Mouse (Mus musculus) regulatory T cell (primary cell): ENCODE data around the gene Rnf166.

Source experiments
- in situ Hi-C: fragments of 300-600 bp; cut with MboI, MseI; formaldehyde crosslinking; loops from one replicate; pipeline ENCODE4 v1.15.1; 2025; ENCODE audit warnings: high pct_unique_total_duplicates

The Rnf166 gene

GRCm38 (mm10) chr8:122469965-122470364 is 5.9 kb downstream of the Rnf166 start:
- in situ Hi-C loops, result loop anchor here (5.0 kb wide), 2 partner anchors 38 to 93 kb away; partner anchors contain the start of genes Cyba and Zc3h18

GRCm38 (mm10) chr8:122469407-122469806 is 6.5 kb downstream of the Rnf166 start:
- in situ Hi-C loops, result no loop called here

GRCm38 (mm10) chr8:122467816-122468215 is 8.0 kb downstream of the Rnf166 start:
- in situ Hi-C loops, result no loop called here

DNA sequence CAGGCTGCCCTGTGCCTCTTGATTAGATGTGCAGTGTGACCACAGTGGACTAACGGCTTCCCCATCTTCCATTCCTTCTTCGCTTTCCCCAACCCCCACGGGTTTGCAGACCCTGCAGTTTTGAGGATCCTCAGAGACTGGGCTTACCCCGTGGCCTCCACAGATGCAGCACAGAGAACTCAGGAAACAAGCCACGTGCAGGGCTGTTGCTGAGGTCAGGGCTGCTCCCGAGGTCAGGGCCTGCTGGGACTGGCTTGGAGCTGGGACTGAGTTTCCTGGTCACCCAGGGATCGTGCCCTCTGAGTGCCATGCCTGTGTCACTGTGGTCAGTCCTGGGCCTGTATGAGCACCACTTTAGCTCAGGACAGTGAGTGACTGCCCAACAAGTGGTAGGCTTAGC is 10.9 kb downstream of the Rnf166 start:
- in situ Hi-C loops, result no loop called here

- in situ Hi-C loops, result no loop called here
These were observed 11.9 kb downstream of the Rnf166 start for GRCm38 (mm10) chr8:122463651-122464640.

- in situ Hi-C loops, result no loop called here
These were observed 13.4 kb downstream of the Rnf166 start for GRCm38 (mm10) chr8:122462510-122462909.

DNA sequence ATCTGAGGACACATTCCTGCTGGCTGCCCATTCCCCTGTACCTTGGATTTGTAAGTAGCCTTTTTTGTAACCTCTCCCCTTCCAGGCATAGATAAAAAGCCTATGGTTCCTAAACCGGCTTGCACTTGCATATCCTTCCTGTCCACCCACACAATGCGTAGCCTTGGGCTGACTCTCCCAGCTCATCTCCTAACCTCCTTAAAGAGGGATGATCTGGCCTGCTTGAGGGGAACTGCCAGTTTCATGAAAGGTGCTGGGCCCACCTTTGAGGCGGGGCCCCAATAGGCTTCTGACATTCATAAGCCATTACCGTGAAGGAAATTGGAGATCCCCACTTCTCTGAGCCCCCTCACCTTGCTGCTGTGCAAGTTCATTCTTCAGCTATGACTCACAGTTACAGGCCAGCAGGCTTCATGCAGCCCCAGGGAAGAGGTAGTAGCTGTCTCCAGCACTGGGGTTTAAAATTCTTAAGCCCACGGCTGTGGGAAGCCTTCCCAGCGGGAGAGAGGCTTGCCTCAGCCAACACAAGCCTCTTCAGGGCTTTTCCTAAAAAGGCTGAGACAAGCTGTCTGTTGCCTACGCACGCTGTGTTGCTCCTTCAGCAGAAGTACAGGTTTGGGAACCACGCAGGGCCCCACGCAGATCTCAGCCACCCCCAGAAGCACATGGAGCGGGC is 14.3 kb downstream of the Rnf166 start:
- in situ Hi-C loops, result no loop called here

DNA sequence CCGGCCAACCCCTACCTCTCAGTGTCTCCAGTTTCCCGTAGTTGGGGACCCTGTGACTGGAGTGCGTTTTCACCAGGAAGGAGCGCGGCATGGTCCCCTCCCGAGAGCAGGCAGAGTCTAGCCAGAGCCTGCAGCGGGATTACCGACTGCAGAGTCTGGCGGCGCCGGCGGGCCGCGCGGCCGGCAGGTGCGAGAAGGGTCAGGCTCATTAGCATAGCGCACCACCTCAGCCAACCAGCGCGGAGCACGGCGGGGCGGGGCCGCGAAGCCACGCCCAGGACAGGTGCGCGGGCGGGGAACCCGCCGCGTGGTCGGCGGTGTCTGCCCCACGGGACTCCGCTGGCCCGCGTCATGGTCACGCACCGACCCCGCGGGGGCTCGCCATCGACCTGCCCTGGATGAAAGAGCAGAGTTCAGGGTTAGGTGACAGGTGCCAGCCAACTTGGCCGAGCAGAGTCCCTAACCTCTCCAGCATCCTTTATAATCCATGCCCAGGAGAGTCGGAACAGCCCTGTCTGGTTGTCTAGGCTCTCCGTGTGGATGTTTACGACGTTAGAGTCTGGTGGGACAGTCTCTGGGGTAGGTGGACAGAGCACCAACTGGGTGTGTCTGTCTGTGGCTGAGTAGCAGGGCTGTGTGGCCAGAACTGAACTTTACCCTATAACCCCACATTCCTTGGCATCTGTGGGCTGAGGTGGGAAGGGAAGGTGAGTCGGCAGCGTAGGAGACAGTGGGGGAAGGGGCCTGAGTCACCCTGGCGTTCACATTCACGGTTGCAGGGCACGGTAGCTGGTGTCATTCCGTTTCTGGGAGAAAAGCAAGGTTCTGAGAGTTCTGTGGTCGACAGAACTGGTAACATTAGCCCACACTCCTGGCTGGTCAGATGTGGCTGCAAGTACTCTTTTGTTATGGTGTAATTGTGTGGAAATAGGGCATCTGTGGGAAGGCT is 15.1 kb downstream of the Rnf166 start, which contains the start of gene Snai3:
Snai3 (minus strand) TSS at position 210 of the 949 bp plus-strand sequence.
- in situ Hi-C loops, result no loop called here

- in situ Hi-C loops, result no loop called here
These were observed 15.9 kb downstream of the Rnf166 start for GRCm38 (mm10) chr8:122459990-122460389.

DNA sequence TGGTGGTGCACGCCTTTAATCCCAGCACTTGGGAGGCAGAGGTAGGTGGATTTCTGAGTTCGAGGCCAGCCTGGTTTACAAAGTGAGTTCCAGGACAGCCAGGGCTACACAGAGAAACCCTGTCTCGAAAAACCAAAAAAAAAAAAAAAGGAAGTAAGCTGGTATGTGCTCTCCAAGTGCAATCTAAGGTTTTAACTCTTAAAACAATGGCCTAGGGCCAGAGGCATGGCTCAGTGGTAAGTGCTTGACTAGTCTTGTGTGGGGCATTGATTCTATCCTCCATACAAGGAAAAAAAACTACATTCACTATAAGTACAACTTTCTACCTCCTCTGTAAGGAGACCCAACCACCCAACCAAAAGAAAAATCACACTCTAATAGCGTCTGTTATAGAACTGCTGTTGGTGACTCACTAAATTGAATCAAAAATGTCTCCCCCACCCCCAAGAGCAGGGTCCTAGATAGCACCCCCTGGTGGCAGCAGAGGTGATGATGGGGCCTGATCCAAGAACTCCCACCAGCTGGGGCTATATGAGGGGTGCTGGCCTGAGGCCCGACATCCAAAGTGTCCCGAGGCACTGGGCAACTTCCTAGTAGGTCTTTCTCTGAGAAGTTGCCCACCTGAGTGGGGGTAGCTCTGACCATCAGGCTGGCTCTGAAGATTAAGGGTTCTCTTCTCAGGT is 16.5 kb downstream of the Rnf166 start:
- in situ Hi-C loops, result no loop called here

GRCm38 (mm10) chr8:122457171-122457570 is 18.7 kb downstream of the Rnf166 start:
- in situ Hi-C loops, result no loop called here

- in situ Hi-C loops, result no loop called here
These were observed 21.5 kb downstream of the Rnf166 start for GRCm38 (mm10) chr8:122454409-122454808.

DNA sequence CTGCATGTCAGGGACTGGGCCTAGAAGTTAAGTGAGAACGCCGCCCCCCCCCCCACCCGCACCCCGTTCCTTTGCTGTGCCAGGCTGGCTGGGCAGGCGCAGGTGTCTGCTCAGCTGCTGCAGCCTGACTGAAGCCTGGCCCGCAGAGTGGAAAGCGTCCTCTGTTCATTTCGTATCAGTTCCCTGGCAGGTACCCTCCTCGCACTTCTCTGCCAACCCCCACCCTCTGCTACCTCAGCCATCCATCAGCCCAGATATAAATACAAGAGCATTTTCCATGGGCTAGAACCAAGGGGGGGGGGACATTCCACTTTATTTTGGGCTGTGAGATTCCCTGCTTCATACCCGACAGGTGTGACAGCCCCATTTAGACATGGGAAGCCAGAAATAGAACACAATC is 23.7 kb downstream of the Rnf166 start:
- in situ Hi-C loops, result no loop called here

- in situ Hi-C loops, result no loop called here
These were observed 24.6 kb downstream of the Rnf166 start for GRCm38 (mm10) chr8:122451161-122451703.

DNA sequence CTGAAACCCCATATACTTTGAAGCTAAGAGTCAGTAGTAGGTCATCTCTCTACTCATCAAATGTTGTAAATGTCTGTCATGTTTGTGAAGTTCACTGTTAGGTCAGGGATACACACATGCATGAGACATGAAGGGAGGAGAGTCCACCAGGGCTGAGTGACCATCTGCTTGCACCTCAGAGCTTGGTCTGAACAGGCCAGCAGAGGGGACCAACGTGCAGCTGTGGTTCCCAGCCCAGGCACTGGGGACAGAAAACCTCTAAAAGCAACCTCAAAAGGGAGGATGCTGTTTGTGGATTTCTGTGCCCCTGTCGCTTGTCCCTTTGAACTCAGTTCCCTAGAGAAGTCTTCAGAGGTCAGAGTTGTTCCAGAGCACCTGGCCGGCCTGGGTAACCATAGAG is 30.7 kb downstream of the Rnf166 start:
- in situ Hi-C loops, result no loop called here

- in situ Hi-C loops, result loop anchor here (5.0 kb wide), 1 partner anchor 617 kb away; the partner anchor contains the start of gene Klhdc4
These were observed 31.7 kb downstream of the Rnf166 start for GRCm38 (mm10) chr8:122444058-122444748.

GRCm38 (mm10) chr8:122443262-122444006 is 32.4 kb downstream of the Rnf166 start, which contains the start of gene Mvd:
Gene Mvd, minus strand, starts transcription at chr8:122443422.
- in situ Hi-C loops, result loop anchor here (5.0 kb wide), 1 partner anchor 616 kb away; the partner anchor contains the start of gene Klhdc4

DNA sequence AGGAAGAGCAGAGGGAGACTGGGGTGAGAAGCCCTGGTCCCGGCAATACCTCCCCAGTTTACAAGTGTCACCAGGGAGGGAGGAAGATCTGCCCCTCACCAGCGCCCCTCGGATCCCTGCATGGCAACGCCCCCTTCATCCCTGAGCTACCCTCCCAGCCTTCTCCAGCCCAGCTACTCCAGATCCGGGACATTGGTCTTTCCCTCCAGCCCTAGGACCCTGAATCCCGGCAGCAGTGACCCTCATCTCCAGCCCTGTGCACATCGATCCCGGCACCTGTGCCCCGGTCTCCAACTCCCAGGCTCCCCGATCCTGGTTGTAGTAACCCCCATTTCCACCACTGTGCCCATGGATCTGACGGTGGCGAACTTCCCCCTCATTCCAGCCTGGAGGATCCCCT is 33.1 kb downstream of the Rnf166 start:
- in situ Hi-C loops, result loop anchor here (5.0 kb wide), 1 partner anchor 615 kb away; the partner anchor contains the start of gene Klhdc4

GRCm38 (mm10) chr8:122442356-122442755 is 33.5 kb downstream of the Rnf166 start:
- in situ Hi-C loops, result loop anchor here (5.0 kb wide), 1 partner anchor 615 kb away; the partner anchor contains the start of gene Klhdc4
